In the genomic region with DNA sequence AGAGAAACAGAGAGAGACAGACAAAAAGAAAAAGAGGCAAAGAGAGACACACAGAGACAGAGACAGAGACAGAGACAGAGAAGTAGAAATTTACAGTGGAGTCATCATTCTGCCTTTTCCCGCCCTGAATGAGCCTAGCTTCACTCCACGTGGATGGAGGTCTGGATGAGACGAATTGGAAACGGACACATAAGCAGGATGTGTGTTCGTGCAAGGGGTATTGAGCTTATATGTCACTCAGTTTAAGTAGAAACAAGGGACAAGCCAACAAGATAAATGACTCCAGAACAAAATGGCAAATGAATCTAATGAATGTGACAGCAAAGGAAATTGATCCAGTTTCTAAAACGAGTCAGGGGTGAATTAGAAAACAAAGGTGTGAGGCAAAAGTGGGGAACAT, we compare ENCODE assay signal across 15 mouse cellular contexts. TPM values are rescaled to one million over a fixed set of nuclear protein-coding genes. Genes with fewer than 3 reads are reported as not detected.
DNase-seq lines count a peak whose midpoint lies in the region; ATAC-seq and TF ChIP-seq lines count a peak whose summit lies in the region.
"Had no signal": no experiment of that assay in that cellular context is flagged by ENCODE, and none has a peak within 500 bp of the region (broad histone marks: within the 10 kb centered on the region; RNA-seq: fewer than 3 reads in every experiment).

No protein-coding gene starts in this region.

- no peaks in the 10 kb centered on the region for H3K4me1 ChIP-seq in heart, embryonic 16.5 days (ENCODE audit: control insufficient read depth, insufficient read depth, low read length)
- peaks cover 14% of the 10 kb centered on the region for H3K4me1 ChIP-seq in liver, embryonic 13.5 days (replicated peaks)
- peaks cover 7 to 12% of the 10 kb centered on the region in 2 experiments; a peak in 2 of 4 replicates for H3K4me1 ChIP-seq in ES-E14 (ENCODE audit: control insufficient read depth in 2 of 2, insufficient read depth in 2 of 2, low read length in 2 of 2, poor library complexity in 1 of 2)
- H3K4me1 ChIP-seq: forebrain, embryonic 13.5 days had no signal

- in situ Hi-C loops in ES-E14 (cut with MboI; ENCODE audit: low sequenced_read_pairs in 2 of 2, unreplicated experiment in 2 of 2) = no loop called here

- no peak overlapping the region for H3K9ac ChIP-seq in heart, embryonic 16.5 days (ENCODE audit: low read length)
- no peak overlapping the region for H3K9ac ChIP-seq in liver, embryonic 13.5 days
- H3K9ac ChIP-seq in ES-E14 (ENCODE audit: insufficient read depth, low read depth, low read length, poor library complexity, severe bottlenecking) = peak overlapping the region; percentile 55; the same call in 1 of the 2 replicates
- H3K9ac ChIP-seq: embryonic facial prominence, embryonic 12.5 days; forebrain, embryonic 13.5 days; hindbrain, embryonic 12.5 days; limb, embryonic 12.5 days; midbrain, embryonic 13.5 days; neural tube, embryonic 12.5 days had no signal

- H3K9me3 ChIP-seq in heart, embryonic 16.5 days (replicated peaks; ENCODE audit: control insufficient read depth, low read length) = 0 out of 2 replicates have a peak, but pooled peaks cover 2% of the 10 kb centered on the region
- no peaks in the 10 kb centered on the region for H3K9me3 ChIP-seq in liver, embryonic 13.5 days (replicated peaks)
- no peaks in the 10 kb centered on the region for H3K9me3 ChIP-seq in ES-E14 (ENCODE audit: control insufficient read depth, insufficient read depth, low read depth, low read length)
- H3K9me3 ChIP-seq: embryonic facial prominence, embryonic 12.5 days; hindbrain, embryonic 12.5 days; limb, embryonic 12.5 days; midbrain, embryonic 13.5 days; neural tube, embryonic 12.5 days had no signal

- no peak overlapping the region for H3K27ac ChIP-seq in heart, embryonic 16.5 days (ENCODE audit: low read length)
- H3K27ac ChIP-seq in liver, embryonic 13.5 days = no peak overlapping the region
- H3K27ac ChIP-seq in ES-E14 (ENCODE audit: insufficient read depth, low read depth, low read length, poor library complexity, severe bottlenecking) = no peak overlapping the region
- H3K27ac ChIP-seq: embryonic facial prominence, embryonic 12.5 days; forebrain, embryonic 13.5 days; hindbrain, embryonic 12.5 days; layer of hippocampus, adult 2 months; limb, embryonic 12.5 days; midbrain, embryonic 13.5 days; neural tube, embryonic 12.5 days had no signal

- intact Hi-C loops in heart, postnatal 36 days (cut with DNase I) = loop anchor here (2.0 to 10.0 kb wide), 2 partner anchors 67 to 123 kb away; no protein-coding TSS in a partner anchor
- intact Hi-C loops in left cerebral cortex, postnatal 10 days (cut with DNase I) = no loop called here

- DNase-seq in heart, postnatal 36 days = no peak
- DNase-seq in liver, embryonic 13.5 days = no peak
- DNase-seq in liver (no peak), ES-E14 (ENCODE audit: low read depth, low spot score) (no peak), R1 (ENCODE audit: low read depth, low spot score) (peak; percentile 32)
- DNase-seq in left cerebral cortex, postnatal 10 days (ENCODE audit: extremely low spot score in 1 of 2, low spot score in 2 of 2) = no peak

- whole genome bisulfite sequencing in heart, embryonic 16.5 days = 48% methylated on average over 6 of the region's 6 CpGs
- 33% methylated on average over 6 of the region's 6 CpGs for WGBS in liver, embryonic 13.5 days (ENCODE audit: insufficient replicate concordance)

- H3K4me2 ChIP-seq in heart, embryonic 16.5 days (ENCODE audit: low read depth, low read length) = peak overlapping the region; percentile 49
- H3K4me2 ChIP-seq in liver, embryonic 13.5 days = peak overlapping the region; percentile 50; the same call in 1 of the 2 replicates

- no peak overlapping the region for H3K4me3 ChIP-seq in heart, embryonic 16.5 days (ENCODE audit: low read length)
- no peak overlapping the region for H3K4me3 ChIP-seq in liver, embryonic 13.5 days (replicated peaks)
- peak overlapping the region in 1 of 2 experiments; percentile 45; a peak in 2 of 4 replicates for H3K4me3 ChIP-seq in ES-E14 (ENCODE audit: insufficient read depth in 1 of 2, low read depth in 1 of 2, low read length in 2 of 2, poor library complexity in 1 of 2, severe bottlenecking in 1 of 2)
- H3K4me3 ChIP-seq: embryonic facial prominence, embryonic 12.5 days; forebrain, embryonic 13.5 days; hindbrain, embryonic 12.5 days; midbrain, embryonic 13.5 days; neural tube, embryonic 12.5 days had no signal

- ATAC-seq in heart, embryonic 16.5 days (replicated peaks; ENCODE audit: extremely low read depth, insufficient read depth, low FRiP score) = no peak
- no peak for ATAC-seq in liver, embryonic 13.5 days (ENCODE audit: low read depth)
- ATAC-seq: inflammation-experienced regulatory T-cells, adult 6 months had no signal

- no peaks in the 10 kb centered on the region for H3K36me3 ChIP-seq in heart, embryonic 16.5 days (ENCODE audit: control insufficient read depth, insufficient read depth)
- H3K36me3 ChIP-seq in liver, embryonic 13.5 days = no peaks in the 10 kb centered on the region
- no peaks in the 10 kb centered on the region for H3K36me3 ChIP-seq in ES-E14 (ENCODE audit: control insufficient read depth, insufficient read depth, low read length, poor library complexity, severe bottlenecking)
- H3K36me3 ChIP-seq: embryonic facial prominence, embryonic 12.5 days; hindbrain, embryonic 12.5 days; limb, embryonic 12.5 days; midbrain, embryonic 13.5 days; neural tube, embryonic 12.5 days had no signal

- H3K27me3 ChIP-seq in heart, embryonic 16.5 days (ENCODE audit: control insufficient read depth, insufficient read depth, low read length) = no peaks in the 10 kb centered on the region
- no peaks in the 10 kb centered on the region for H3K27me3 ChIP-seq in liver, embryonic 13.5 days
- H3K27me3 ChIP-seq: embryonic facial prominence, embryonic 12.5 days; forebrain, embryonic 13.5 days; hindbrain, embryonic 12.5 days; midbrain, embryonic 13.5 days; neural tube, embryonic 12.5 days had no signal

TF ChIP-seq in ES-E14, 5 proteins besides CTCF, POLR2A, EP300 and RAD21:
- TF ChIP-seq ZNF384 (IDR thresholded peaks at IDR 0.05; ENCODE audit: low read depth, low read length) (no peak), ZC3H11A (IDR thresholded peaks at IDR 0.05; ENCODE audit: borderline replicate concordance, low read depth, low read length) (no peak), HCFC1 (IDR thresholded peaks at IDR 0.05; ENCODE audit: borderline replicate concordance, insufficient read depth, low read length) (no peak), MAFK (IDR thresholded peaks at IDR 0.05; ENCODE audit: insufficient read depth, low read depth, low read length) (no peak), CHD2 (IDR thresholded peaks at IDR 0.05; ENCODE audit: low read depth, low read length) (no peak)

RNA-seq across cellular contexts. Expression of a gene that starts 41.4 kb away (rescaled TPM):
- 23.5 and 24.1 TPM in 2 replicates for polyA plus RNA-seq in heart, embryonic 16.5 days (2015; fragmentation: Nextera tagmentation; extraction: Ambion mirVana)
- 1 to 10 TPM; 5.8 to 8.3 TPM for total RNA-seq in heart, postnatal 36 days (2021)
- 1.4 and 1.6 TPM in 2 replicates for polyA plus RNA-seq in liver, embryonic 13.5 days (2015; fragmentation: Nextera tagmentation; extraction: Ambion mirVana)
- total RNA-seq in ES-E14 (2012; rRNA removed) = 21.7 and 27.4 TPM in 2 replicates
- 10 to 100 TPM; 10.6 to 11.9 TPM for total RNA-seq in left cerebral cortex, postnatal 10 days (2021)

RNA-seq across cellular contexts. Expression of a gene that starts 45.2 kb away (rescaled TPM):
- 7.6 and 7.9 TPM in 2 replicates for polyA plus RNA-seq in heart, embryonic 16.5 days (2015; fragmentation: Nextera tagmentation; extraction: Ambion mirVana)
- total RNA-seq in heart, postnatal 36 days (2021) = 10 to 100 TPM; 18.9 to 22.0 TPM
- polyA plus RNA-seq in liver, embryonic 13.5 days (2015; fragmentation: Nextera tagmentation; extraction: Ambion mirVana) = 2.9 and 4.7 TPM in 2 replicates
- total RNA-seq in ES-E14 (2012; rRNA removed) = 8.5 and 11.0 TPM in 2 replicates
- 10 to 100 TPM; 30.1 to 30.5 TPM for total RNA-seq in left cerebral cortex, postnatal 10 days (2021)
